In genomic region chr2:40258207-40258606, GRCm38 (mm10) we compare ENCODE assay signal across 27 mouse cellular contexts.
"Had no signal": no experiment of that assay in that cellular context is flagged by ENCODE, and none has a peak within 500 bp of the region (broad histone marks: within the 10 kb centered on the region; RNA-seq: fewer than 3 reads in every experiment).

No protein-coding gene starts in this region.

- H3K27ac ChIP-seq: embryonic facial prominence, embryonic 10.5 days; embryonic facial prominence, embryonic 12.5 days; embryonic facial prominence, embryonic 13.5 days; embryonic facial prominence, embryonic 15.5 days; forebrain, embryonic 10.5 days; forebrain, embryonic 12.5 days; forebrain, embryonic 15.5 days; gastrocnemius, adult 2 months; heart, adult 2 months; heart, embryonic 10.5 days had no signal

- H3K27me3 ChIP-seq: embryonic facial prominence, embryonic 12.5 days; embryonic facial prominence, embryonic 13.5 days; embryonic facial prominence, embryonic 15.5 days; forebrain, embryonic 12.5 days; forebrain, embryonic 15.5 days had no signal

- H3K4me3 ChIP-seq: embryonic facial prominence, embryonic 10.5 days; embryonic facial prominence, embryonic 12.5 days; embryonic facial prominence, embryonic 13.5 days; embryonic facial prominence, embryonic 15.5 days; erythroblast, embryonic 14.5 days; forebrain, embryonic 10.5 days; forebrain, embryonic 12.5 days; forebrain, embryonic 15.5 days; gastrocnemius, adult 2 months; heart, adult 2 months; heart, embryonic 10.5 days had no signal

- H3K4me2 ChIP-seq: embryonic facial prominence, embryonic 12.5 days; embryonic facial prominence, embryonic 13.5 days; embryonic facial prominence, embryonic 15.5 days; forebrain, embryonic 12.5 days; forebrain, embryonic 15.5 days; heart, embryonic 11.5 days had no signal

- H3K36me3 ChIP-seq: embryonic facial prominence, embryonic 10.5 days; embryonic facial prominence, embryonic 12.5 days; embryonic facial prominence, embryonic 13.5 days; embryonic facial prominence, embryonic 15.5 days; forebrain, embryonic 10.5 days; forebrain, embryonic 12.5 days; forebrain, embryonic 15.5 days; heart, embryonic 10.5 days had no signal

- H3K4me1 ChIP-seq: embryonic facial prominence, embryonic 10.5 days; embryonic facial prominence, embryonic 12.5 days; embryonic facial prominence, embryonic 13.5 days; embryonic facial prominence, embryonic 15.5 days; forebrain, embryonic 10.5 days; forebrain, embryonic 12.5 days; forebrain, embryonic 15.5 days; heart, embryonic 10.5 days had no signal

- H3K9ac ChIP-seq: embryonic facial prominence, embryonic 12.5 days; embryonic facial prominence, embryonic 13.5 days; embryonic facial prominence, embryonic 15.5 days; forebrain, embryonic 12.5 days; forebrain, embryonic 15.5 days; forebrain, postnatal 0 days had no signal

- ATAC-seq: forebrain, embryonic 14.5 days; forebrain, embryonic 15.5 days; forebrain, embryonic 16.5 days; forebrain, postnatal 0 days had no signal

- DNase-seq: cerebellum, adult 9-11 months; cerebellum, postnatal 10 days; cerebellum, postnatal 14 days; cerebellum, postnatal 25 days; cerebellum, postnatal 36 days; embryo, embryonic 11 days; forebrain, postnatal 0 days; gastrocnemius, adult 2 months; gastrocnemius, postnatal 10 days; gastrocnemius, postnatal 14 days; gastrocnemius, postnatal 25 days; gastrocnemius, postnatal 36 days; heart, adult 11 months; heart, adult 18-20 months; heart, adult 2 months had no signal

- H3K9me3 ChIP-seq: embryonic facial prominence, embryonic 10.5 days; embryonic facial prominence, embryonic 12.5 days; embryonic facial prominence, embryonic 13.5 days; embryonic facial prominence, embryonic 15.5 days; forebrain, embryonic 10.5 days; forebrain, embryonic 12.5 days; forebrain, embryonic 15.5 days; heart, embryonic 10.5 days had no signal
